Mouse (Mus musculus): ENCODE results near the gene Gm3072.
"Not testable (repeated sequence)": the region's sequence is repeated elsewhere in the genome, so short reads cannot be mapped to it uniquely, and the experiment has no call there.

The Gm3072 gene

DNA sequence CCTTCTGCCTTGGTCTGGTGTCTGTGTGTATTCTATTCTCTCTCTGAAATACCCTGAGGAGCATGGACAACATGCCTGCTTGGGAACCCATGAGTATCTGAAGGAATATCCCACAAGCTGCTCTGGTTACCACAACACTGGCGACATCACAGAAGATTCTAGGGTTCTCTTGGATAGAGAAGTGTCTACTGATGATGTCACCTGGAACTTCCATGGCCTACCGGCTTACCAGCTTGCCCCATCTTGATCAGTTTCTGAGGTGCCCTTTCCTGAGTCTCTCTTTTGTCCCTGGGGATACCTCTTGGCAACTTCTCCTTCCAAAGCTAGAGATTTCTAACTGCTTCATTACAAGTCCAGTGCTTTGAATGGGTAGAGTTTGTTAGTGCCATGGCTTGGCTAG, at the start of gene Gm3072:
TSS of gene Gm3072 (minus strand) at position 101 of the 400 bp plus-strand sequence.
- not testable (repeated sequence) for DNase-seq

DNA sequence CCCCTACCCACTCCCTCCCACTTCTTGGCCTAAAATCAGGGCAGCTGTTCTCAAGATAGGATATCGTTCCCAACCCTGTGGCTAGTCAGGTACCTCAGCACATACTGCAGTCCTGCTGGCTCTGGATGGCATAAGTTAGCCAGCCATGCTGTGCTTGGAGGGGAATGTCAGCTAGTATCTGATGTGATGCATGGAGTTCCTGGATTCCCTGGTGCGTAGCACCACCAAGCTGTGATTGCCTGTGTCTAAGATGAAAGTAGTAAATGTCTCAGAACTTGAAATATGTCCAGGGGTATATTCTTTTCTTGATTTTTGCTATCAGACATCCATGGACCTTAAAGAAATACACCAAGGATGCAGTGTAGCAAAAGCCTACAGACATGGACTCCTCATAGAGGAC, 23.8 kb upstream of the Gm3072 start:
- not testable (repeated sequence) for DNase-seq

DNA sequence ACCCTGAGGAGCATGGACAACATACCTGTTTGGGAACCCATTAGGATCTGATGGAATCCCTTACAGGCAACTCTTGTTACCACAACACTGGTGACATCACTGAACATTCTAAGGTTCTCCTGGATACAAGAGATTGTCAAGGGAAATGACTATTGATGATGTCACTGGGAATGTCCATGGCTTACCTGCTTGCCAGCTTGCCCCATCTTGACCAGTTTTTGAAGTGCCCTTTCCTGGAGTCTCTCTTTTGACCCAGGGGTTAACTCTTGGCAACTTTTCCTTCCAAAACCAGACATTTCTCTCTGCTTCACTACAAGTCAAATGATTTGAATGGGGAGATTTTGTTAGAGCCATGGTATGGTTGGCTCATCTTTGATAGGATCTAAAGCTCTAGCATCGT, 22.0 kb upstream of the Gm3072 start, which contains the start of gene Gm3676:
TSS of gene Gm3676 (minus strand) at position 101 of the 400 bp plus-strand sequence.
- DNase-seq: not testable (repeated sequence)

DNA sequence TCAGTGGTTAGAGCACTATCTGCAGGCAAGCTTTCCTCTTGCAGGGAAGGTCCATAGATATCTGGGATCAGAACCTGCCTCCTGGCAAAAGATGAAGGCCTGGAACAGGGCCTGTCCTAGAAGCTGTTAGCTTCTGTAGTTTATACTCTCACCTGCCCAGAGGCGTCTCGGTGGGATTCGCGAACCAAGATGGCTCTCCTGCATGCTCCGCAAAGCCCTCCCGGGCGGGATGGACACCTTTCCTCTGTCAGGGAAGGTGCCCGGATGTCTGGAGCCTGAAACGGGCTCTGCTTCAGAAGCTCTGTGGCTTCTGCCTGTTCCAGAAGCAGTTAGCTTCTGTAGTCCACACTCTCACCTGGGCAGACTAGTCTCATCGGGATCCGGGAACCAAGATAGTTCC, 5.7 kb upstream of the Gm3072 start:
- not testable (repeated sequence) for DNase-seq

DNA sequence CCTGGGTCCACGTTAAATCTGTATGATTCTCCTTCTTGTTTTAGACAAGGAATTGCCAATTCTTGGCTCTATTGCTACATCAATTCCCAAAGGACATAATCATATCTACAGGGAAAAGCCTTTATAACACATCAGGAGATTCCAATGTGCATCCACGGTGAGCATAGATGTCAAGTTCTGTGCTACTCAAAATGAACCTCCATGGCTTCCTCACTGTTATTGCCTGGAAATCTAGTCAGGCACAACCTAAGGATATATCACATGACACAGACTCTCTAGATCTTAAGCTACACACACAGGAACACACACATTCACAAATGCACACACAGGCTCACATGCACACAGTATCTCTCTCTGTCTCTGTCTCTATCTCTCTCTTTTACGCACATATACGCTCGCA, 1.9 kb downstream of the Gm3072 start:
- not testable (repeated sequence) for DNase-seq

DNA sequence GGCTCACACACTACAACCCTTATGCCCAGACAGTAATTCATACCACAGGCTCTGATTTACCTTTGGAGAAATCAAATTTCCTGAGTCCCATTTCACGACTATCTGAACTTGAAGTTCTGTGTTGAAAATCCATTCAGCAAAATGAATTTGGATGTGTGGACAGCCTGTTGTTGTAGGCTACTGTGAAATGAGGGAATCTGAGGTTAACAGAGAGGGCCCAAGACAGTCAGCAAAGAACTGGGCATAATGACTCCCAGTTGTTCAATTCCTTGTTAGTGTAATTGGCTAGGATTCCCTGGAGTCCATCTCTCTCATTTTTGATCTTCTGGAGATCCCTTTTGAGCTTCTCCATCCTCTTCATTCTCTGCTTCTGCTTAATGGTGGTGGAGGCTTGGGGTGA, 13.7 kb downstream of the Gm3072 start:
- not testable (repeated sequence) for DNase-seq

DNA sequence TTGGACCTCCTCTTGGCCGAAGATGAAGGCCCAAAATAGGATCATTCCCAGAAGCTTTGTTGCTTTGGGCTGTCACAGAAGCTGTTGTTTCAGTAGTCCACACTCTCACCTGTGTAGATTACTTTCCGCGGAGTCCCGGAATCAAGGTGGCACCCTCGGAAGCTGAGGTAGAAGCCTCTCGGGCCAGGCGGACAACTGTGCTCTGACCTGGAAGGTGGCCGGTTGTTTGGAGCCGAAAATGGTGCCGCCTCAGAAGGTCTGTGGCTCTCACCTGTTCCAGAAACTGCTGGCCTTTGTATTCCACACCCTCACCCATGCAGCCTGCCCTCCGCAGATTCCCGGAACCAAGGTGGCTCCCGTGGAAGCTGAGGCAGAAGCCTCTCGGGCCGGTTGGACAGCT, 23.5 kb downstream of the Gm3072 start:
- DNase-seq: not testable (repeated sequence)

DNA sequence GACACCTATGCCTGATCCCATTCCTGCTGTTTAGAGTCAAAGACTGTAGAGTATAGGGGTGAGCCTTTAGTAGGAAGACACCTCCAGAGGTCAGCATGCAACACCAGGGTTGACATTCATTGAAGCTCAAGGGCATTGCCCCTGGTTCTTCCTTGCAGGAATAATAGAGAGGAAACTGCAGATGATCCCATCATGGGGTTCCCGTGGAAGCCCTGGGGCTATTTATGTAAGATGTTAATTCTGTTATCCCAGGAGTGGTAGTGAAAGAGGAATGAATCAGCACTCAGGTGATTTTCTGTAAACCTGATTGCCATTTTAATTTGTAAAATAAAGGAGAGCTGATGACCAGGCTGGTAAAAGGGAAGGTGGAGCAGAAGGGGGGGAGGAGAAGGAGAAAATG, 38.1 kb downstream of the Gm3072 start:
- not testable (repeated sequence) for DNase-seq

DNA sequence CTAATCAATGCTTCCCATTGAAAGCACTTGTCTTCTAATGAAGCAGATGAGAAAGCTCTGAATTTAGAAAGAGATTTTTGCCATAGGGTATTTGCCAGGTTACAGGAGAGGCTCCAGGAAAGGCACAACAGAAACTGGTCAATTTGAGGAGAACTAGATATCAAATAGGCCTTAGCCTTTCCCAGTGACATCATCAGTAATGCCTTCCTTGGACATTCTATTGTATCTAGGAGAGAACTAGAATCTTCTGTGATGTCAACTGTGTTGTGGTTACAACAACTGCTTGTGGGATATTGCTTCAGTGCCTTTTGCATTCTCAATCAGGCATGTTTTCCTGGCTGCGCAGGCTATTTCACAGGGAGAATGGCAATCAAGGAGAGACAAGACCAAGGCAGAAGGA, 51.5 kb downstream of the Gm3072 start, which contains the start of gene 1700049E17Rik2:
TSS of gene 1700049E17Rik2 (plus strand) at position 301 of the 400 bp plus-strand sequence.
- DNase-seq: not testable (repeated sequence)
